Mouse (Mus musculus) mature B cell (primary cell): ENCODE data around the gene Med24.

Source experiments
- in situ Hi-C: fragments of 300-500 bp; cut with MboI; formaldehyde crosslinking; loops from 2 replicates; pipeline ENCODE4 v1.14.3; 2019

Med24 gene

DNA sequence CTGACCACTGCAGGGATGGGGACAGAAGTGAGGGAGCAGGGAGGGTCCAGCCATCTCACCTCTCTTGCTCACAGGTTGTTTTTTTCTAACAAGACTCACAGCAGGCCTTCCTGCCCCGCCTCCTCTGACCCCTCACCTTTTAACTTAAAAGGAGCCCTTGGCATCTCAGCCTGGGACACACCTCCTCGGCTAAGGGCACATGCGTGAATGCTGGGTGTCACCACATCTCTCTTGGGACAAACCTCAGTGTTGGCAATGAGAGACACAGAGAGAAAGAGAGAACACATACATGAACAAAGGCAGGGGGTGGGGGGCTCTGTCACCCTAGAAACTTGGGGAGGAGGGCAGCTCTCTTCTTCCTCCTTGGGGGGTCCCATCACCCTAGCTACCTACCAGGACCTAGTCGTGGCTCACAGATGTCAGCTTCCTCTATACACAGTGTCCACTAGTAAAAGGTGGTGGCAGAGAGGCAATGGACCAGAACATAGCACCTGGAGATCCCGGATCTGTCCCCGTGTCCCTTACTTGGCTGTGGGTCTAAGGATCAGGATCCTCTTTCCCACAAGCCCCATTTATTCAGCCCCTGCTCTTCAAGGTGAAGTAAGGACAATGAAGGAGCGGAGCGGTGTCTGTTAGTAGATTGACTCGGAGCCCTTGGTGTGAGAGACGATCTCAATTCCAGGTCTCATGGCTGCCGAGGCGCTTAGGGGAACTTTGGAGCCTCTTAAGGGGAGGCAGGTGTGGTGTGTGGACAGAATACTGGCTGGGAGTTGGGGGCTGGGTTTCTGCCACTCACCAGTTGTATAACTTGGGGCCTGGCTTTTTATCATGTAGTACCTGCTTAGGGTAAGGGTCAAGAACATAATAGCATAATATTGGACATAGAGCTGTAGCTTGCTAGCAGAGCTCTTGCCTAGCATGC is 17.0 kb upstream of the Med24 start:
- in situ Hi-C loops, result no loop called here

DNA sequence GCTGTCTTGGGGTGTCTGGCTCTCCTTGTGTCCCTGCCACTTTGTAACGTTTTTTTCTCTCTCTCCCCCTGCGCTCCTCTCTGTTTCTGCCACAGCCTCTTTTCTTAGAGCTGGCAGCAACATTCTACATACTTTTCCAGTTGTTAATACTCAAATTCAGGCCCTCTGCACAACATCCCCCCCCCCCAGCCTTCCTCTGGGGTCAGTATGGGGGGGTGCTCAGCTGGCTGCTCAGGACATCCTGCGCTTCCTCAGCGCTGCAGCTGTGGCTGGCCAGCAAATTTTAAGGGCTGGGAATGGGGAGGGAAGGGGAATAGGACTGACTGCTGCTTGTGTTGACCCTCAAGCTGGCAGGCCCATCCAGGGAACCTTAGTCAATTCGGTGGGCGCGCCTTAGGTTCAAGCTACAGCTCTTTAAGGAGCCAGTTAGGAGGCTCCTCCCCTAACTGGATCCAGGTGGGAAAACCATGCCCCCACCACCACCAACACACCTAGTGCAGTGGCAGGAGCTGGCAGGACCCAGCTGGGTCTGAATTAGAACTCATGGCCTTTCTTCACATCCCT is 15.3 kb upstream of the Med24 start:
- in situ Hi-C loops, result no loop called here

DNA sequence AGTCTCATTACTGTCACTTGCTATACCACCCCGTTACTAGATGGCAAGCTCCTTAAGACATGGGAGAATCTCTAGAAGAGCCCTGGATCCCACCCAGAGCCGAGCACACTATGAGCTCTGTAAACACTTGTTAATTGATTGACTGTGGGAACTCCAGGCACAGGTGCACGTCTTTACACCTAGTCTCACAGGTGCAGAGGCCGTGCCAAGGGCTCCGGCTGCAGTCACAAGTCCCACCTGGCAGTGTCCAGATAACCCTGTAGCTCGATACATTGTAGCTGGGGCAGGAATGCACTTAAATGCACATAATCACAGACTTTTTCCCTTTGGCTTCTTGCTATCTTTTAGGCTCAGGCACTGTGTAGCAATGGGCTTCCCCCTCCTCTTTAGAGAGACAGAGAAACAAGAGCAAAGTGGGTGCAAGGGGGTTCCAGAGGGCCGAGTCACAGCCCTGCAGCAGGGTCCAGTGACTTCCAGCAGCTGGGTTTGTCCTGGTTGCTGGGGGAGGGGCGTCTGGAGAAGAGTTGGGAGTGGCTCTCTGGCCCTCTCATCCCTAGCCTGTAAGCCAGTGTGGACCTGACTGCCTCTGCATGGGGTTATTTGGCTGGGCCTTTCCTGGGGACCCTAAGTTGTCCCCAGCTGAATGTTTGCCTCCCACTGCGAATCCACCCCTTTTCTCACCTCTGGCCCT is 14.6 kb upstream of the Med24 start:
- in situ Hi-C loops, result no loop called here

DNA sequence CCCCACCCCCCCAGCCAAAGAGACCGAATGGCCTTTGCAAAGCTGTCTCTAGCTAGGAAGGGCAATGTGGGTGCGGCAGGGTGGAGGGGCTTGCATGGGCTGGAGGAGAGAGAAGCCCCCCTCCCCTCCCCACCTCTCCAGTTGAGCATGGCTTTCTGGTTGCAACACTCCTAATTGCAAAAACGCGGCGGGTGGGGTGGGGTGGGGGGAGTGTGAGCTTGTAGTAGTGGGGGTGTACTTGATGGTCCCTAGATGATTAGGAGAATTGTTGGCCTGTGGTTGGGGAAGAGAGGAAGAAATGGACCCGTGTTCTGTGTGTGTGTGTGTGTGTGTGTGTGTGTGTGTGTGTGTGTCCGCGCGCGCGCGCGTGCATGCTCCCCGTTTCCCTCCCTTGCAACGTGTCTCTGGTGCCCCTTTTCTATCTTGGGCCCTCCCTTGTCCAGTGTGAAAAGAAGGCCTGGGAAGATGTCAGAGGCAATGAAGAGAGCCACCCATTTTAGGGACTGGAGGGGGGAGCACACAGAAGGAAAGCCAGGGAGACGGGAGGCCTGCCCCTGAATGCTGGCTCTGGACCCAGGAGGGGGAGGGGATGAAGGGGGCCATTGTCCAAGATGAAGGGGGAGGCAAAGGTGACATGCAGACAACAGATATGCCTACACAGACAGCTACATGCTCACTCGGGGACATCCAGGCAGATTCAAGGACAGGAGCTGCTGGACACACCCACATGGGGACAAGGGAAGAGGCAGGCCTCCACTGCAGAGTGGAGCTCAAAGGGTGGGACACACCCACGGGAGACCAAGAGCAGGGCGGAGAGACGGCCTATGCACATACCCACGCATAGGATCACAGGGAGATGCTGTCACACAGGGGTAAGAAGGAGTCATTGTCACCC is 13.4 kb upstream of the Med24 start:
- in situ Hi-C loops, result no loop called here

DNA sequence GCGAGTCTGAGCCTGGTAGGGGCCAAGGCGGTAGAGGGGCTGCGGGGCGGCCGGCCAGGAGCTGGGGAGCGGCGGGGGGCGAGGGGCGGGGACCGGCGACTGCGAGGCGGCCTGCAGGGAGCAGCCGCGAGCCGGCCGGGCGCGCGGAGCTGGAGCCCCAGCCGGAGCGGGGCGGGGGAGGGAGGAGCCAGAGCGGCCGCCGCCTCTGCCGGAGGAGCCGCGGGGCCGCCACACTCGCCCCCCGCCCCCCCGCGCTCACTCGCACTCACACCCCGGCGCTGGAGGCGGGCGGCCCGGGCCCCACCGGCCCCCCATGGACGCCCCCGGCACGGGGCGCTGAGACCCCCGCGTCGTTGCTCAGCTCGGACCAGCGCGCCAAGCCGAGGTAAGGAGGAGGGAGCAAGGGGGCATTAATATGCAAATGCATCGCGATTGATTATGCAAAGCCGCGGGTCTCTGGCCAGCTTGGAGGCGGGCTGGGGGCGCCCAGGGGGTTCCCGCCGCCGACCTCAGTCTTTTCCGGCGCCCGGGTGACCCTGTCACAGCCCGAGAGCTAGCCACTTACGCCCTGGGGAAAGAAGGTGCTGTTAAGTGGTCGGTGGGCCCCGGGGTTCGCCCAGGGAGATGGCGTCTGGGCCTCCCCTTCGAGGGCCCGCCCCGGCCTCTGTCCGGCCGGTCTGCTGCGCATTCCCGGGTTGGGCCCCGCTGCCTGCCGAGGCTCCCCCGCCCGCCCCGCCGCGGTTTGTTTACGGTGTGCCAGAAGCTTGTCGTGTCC is 12.6 kb upstream of the Med24 start:
- in situ Hi-C loops, result no loop called here

DNA sequence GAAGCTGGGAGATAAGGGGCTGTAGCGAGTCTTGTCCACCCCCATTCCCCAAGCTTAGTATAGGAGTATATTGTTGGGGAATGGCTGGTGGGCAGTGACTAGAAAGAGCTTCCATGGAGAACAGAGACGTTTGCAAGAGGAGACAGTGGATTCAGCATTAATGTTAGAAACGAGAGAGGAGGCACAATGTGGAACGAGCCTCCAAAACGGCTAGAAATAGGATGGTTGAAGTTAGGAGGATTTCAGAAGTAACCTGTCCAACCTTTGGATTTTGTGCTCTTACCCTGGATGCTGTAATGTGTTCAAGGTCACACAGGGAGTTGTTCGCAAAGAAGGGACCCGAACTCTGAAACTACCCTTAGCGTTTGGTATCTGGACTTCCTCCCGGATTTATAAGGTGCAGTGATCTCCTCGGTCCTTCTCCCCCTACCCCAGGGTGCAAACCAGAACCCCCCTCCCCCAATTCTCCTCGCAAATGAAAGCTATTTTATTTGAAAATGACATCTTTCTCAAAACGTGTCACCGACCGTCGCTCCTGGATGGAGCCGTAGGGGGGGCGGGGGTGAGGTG is 11.9 kb upstream of the Med24 start:
- in situ Hi-C loops, result no loop called here

DNA sequence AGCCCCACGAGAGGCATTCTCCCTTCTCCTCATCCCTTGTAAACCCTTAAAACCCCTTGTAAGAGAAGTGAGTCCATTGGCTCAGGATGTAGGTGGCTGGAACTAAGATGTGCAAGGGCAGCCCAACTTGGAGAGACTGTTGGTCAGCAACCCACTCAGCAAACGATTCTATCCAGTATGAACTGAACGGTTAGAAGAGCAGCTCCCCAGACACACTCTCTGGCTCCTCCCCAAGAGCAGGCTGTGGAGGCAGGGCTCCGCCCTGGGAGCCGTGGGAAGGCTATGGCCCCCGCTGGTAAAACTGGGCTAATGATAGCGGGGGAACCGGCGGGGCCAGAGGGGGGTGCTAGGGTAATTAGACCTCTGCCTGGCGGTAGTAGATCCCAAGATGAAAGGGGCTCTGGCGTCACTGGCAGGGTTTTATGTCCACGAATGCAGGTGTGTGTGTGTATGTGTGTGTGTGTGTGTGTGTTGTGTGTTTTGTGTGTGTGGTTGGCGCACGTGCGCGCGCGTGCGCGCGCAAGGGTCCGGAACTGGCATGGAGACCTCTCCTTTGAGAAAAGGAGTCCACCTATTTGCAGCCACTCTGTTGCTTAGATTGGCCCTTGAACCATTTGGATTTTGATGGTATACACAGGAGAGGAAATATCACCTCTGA is 11.3 kb upstream of the Med24 start, which contains the start of gene Thra:
Gene Thra, plus strand, starts transcription at position 246 of the 658 bp plus-strand sequence.
- in situ Hi-C loops, result no loop called here

DNA sequence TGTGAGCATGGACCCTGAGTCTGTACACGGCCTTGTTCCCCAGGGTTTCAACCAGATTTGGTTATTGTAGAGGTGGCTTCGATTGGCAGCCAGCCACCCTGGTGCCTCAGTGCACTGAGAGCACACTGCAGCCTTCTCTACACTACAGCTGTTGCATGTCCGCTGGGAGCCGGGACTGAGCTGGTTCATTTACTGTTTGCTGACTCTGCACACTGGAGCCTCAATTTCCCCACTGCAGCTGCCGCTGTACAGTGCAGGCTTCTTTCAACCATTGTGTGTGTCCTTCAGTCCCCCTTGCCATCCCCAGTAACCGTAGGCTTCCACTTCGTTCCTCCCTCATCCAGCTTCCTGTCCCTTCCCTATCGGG is 10.8 kb upstream of the Med24 start:
- in situ Hi-C loops, result no loop called here

DNA sequence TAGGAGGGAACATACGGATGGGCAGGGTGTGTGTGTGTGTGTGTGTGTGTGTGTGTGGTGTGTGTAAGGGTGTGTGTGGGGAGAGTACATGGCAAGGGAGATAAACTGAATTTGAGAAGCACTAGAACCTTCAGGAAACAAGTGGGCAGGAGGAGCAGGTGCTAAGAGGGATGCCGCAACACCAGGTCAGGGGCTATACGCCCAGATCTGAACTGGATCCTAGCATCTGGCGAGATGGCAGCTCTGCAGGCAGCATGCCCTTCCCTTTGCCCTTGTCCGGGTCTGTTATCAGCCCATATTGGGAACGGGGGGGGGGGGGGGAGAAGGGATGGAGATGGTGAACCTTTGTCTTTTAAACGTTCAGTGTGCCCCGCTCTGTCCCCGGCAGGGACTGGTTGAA is 9.7 kb upstream of the Med24 start:
- in situ Hi-C loops, result loop anchor here (10.0 kb wide), 1 partner anchor 46 kb away; no protein-coding TSS in a partner anchor

DNA sequence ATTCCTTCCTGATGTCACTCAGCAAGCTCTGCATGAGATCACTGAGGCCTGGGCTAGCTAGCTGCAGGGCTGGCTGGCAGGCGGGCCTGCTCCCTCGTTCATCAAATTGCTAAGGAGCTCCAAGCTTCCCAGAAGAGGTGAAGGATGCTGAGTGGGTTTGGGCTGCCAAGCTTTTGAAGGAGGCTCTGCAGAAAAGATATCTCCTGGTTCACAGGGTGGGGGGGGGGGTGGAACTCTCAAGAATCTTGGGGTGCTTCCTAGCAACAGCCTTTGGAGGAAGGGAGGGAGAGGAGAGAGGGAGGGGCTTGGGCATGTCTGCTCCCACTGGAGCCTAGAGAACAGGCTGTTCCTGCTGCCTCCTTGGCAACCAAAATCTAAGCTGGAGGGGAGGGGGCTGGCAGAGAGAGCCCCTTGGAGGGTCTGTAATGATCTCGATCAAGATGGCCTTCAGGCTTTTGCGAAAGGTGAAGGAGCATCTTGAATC is 9.2 kb upstream of the Med24 start:
- in situ Hi-C loops, result loop anchor here (10.0 kb wide), 1 partner anchor 46 kb away; no protein-coding TSS in a partner anchor

DNA sequence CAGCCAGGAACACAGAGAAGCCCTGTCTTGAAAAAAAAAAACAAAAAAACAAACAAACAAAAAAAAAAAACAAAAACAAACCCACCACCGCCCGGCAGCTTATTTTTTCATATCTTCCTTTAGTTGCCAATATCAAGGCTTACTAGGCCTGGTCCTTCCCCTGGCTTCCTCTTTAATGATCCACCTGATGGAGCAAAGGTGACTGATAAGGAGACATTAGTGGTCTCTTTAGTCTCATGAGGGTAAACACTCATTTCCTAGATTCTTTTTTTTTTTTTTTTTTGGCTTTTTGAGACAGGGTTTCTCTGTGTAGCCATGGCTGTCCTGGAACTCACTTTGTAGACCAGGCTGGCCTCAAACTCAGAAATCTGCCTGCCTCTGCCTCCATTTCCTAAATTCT is 8.0 kb upstream of the Med24 start:
- in situ Hi-C loops, result loop anchor here (10.0 kb wide), 1 partner anchor 48 kb away; no protein-coding TSS in a partner anchor

DNA sequence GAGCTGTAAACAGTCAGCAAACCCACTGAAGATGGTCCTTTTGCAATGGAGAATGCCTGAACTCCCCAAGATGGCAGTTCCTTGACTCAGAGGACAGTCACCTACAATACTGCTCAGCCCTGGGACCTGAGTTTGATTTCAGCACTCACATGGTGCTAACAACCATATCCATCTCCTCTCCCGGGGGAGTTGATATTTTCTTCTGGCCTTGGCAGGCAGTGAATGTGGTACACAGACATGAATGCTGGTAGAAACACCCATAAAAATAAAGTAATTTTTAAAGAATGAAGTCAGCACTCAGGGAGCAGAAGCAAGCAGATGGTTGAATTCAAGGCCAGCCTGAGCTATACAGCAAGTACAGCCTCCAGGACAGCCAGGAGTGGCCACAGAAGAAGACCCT is 6.9 kb upstream of the Med24 start:
- in situ Hi-C loops, result loop anchor here (10.0 kb wide), 1 partner anchor 49 kb away; no protein-coding TSS in a partner anchor

DNA sequence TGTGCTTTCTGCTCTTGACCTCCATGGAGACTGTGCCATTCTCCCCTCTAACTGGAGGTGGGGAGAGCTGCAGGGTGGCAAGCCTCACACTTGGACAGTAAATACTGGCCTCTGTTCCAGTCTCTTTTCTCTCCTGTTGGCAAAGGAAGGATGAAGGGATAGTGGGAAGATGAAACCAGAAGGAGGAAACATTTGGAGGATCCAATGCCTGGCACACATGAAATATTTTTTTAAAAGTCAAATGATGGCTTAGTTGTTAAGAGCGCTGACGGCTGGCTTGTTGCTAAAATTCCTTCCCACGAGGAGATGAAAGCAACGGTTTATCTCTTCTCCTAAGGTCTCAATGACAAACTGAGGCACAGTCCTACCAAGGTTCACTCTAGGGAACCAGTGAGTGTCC is 5.9 kb upstream of the Med24 start:
- in situ Hi-C loops, result loop anchor here (10.0 kb wide), 1 partner anchor 50 kb away; no protein-coding TSS in a partner anchor

DNA sequence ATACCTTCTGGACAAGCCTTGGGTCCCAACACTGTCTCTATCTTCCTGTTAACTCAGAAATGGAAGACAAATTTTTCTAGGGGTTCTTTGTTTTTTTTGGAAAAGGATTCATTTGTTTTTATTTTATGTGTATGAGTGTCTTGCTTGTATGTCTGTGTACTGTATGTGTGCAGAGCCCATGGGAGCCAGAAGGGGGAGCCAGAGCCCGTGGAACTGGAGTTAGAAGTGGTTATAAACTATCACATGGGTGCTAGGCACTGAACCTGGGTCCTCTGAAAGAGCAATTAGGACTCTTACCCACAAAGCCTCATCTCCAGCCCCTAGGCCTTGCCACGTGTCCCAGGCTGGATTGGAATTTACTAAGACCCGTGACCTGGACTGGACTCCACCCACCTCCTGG is 4.8 kb upstream of the Med24 start:
- in situ Hi-C loops, result loop anchor here (10.0 kb wide), 1 partner anchor 51 kb away; no protein-coding TSS in a partner anchor

DNA sequence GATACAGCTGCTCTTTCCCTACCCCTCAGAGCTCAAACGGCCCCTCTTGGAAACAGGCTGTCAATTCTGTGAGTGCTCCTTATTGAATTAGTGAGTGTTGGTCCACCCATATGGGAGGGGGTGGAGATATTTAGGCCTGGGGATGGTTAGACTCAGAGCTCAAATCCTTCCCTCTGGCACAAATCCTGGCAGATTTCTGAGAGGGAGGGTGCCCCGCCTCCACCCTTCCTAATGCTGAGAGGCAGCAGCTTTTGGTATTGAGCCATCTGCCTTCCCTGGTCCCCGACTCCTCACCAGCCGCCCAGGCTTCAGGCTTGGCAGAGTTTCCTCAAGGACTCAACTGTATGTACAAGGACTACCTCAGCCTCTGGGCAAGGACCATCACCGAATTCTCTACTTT is 1.9 kb upstream of the Med24 start:
- in situ Hi-C loops, result loop anchor here (10.0 kb wide), 1 partner anchor 54 kb away; no protein-coding TSS in a partner anchor

DNA sequence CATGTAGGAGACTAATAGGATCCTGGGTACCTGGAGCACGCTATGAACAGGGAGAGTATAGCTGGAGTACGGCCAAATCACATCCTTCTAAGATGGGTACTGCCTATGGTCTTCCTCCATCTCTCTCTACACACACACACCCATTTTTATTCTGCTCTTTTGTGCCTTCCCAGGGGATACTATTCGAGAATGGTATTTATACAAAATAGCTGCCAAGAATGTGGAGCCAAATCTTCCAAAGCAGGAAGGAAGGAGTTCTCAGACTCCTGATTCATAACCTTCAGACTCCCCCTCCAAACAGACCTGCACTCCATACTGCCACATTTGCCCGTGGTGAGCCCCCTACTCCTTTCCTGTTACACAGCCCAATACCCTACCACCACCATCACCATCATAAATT is 1.5 kb upstream of the Med24 start:
- in situ Hi-C loops, result loop anchor here (10.0 kb wide), 1 partner anchor 54 kb away; no protein-coding TSS in a partner anchor

DNA sequence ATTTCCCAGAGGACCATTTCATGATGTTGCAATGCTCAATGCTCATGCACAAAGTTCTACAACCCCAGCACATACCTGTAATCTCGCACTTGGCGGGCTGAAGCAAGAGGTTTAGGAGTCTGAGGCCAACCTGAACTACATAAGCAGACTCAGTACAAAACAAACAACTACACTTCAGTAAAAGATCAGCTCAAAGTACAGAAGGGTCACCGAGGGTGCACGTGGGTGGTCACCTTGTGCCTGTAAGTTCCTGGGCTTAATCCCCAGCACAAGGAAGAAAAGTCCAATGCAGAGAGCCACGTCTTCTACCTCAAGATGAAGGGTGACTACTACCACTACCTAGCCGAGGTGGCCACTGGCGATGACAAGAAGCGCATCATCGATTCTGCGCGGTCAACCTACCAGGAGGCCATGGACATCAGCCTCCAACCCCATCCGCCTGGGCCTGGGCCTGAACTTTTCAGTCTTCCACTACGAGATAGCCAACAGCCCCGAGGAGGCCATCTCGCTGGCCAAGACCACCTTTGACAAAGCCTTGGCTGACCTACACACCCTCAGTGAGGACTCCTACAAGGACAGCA is 3.2 kb downstream of the Med24 start:
- in situ Hi-C loops, result no loop called here

DNA sequence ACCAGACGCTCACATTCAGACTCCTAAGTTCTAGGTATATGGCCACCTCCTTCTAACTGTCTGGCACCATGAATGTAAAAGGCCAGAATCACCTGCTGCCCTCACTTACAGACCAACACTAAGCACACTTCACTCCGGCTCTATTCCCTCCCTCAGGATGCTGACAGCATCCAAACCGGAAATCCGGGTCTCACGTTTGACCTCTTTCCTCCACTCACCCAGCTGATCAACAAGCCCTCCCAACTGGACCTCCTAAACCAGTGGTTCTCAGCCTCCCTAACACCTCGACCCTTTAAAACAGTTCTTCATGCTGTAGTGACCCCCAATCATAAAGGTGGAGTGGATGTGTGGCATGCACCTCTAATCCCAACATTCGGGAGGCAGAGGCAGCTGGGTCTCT is 6.1 kb downstream of the Med24 start:
- in situ Hi-C loops, result no loop called here
